11 mouse cellular contexts compared by ENCODE assay signal in genomic region chr9:82814536-82814935, GRCm38 (mm10). TPM values are rescaled to one million over a fixed set of nuclear protein-coding genes. Genes with fewer than 3 reads are reported as not detected.
A peak's percentile ranks its signal among the peaks of the same experiment; 100 is the strongest.
DNase-seq lines count a peak whose midpoint lies in the region; ATAC-seq and TF ChIP-seq lines count a peak whose summit lies in the region.
"Had no signal": no experiment of that assay in that cellular context is flagged by ENCODE, and none has a peak within 500 bp of the region (broad histone marks: within the 10 kb centered on the region; RNA-seq: fewer than 3 reads in every experiment).

No protein-coding gene starts in this region.

- 46% methylated on average over 3 of the region's 3 CpGs for WGBS in hindbrain, postnatal 0 days

- no peaks in the 10 kb centered on the region for H3K4me1 ChIP-seq in hindbrain, postnatal 0 days (ENCODE audit: insufficient read depth, low read length)
- H3K4me1 ChIP-seq: stomach, embryonic 15.5 days had no signal

- no peak overlapping the region for H3K9ac ChIP-seq in hindbrain, postnatal 0 days (replicated peaks; ENCODE audit: low read length)
- H3K9ac ChIP-seq: stomach, embryonic 15.5 days had no signal

- ATAC-seq in hindbrain, postnatal 0 days = peak; percentile 83

- no peak overlapping the region for H3K4me3 ChIP-seq in hindbrain, postnatal 0 days (ENCODE audit: low read length)
- H3K4me3 ChIP-seq: stomach, embryonic 15.5 days had no signal

- peak; percentile 4 for DNase-seq in adrenal gland, postnatal 10 days
- DNase-seq in adrenal gland, postnatal 36 days = no peak
- DNase-seq in kidney, adult 9 months = peak; percentile 38
- DNase-seq in kidney, adult 18-20 months = no peak
- peak; percentile 17 for DNase-seq in ES-CJ7 (ENCODE audit: low read depth, low spot score)
- peak; percentile 69 for DNase-seq in hindbrain, postnatal 0 days (ENCODE audit: low spot score)
- no peak for DNase-seq in spleen, adult 12 weeks (ENCODE audit: low spot score)
- no peak for DNase-seq in cerebellum, adult 11-12 months
- DNase-seq: B cell, adult 2 months; lung, postnatal 4 days had no signal

- H3K9me3 ChIP-seq in hindbrain, postnatal 0 days (ENCODE audit: low read length) = no peaks in the 10 kb centered on the region
- H3K9me3 ChIP-seq: stomach, embryonic 15.5 days had no signal

- H3K36me3 ChIP-seq in hindbrain, postnatal 0 days (ENCODE audit: insufficient read depth, low read length) = no peaks in the 10 kb centered on the region
- H3K36me3 ChIP-seq: stomach, embryonic 15.5 days had no signal

- TF ChIP-seq CTCF in hindbrain, postnatal 0 days (IDR thresholded peaks at IDR 0.05; ENCODE audit: low read depth) = peak; percentile 79

- H3K27me3 ChIP-seq in hindbrain, postnatal 0 days (ENCODE audit: insufficient read depth, low read length) = no peaks in the 10 kb centered on the region
- H3K27me3 ChIP-seq: stomach, embryonic 15.5 days had no signal

- no peak overlapping the region for H3K4me2 ChIP-seq in hindbrain, postnatal 0 days (ENCODE audit: low read depth, low read length)
- H3K4me2 ChIP-seq: stomach, embryonic 15.5 days had no signal

- no peak overlapping the region for H3K27ac ChIP-seq in hindbrain, postnatal 0 days
- H3K27ac ChIP-seq: stomach, embryonic 15.5 days had no signal

RNA-seq across cellular contexts. Expression of gene Irak1bp1, which starts 14.8 kb away (rescaled TPM):
- 1 to 10 TPM; 4.5 to 5.1 TPM for total RNA-seq in adrenal gland, postnatal 10 days (2021)
- 1 to 10 TPM; 5.2 to 5.5 TPM for total RNA-seq in adrenal gland, postnatal 36 days (2021)
- total RNA-seq in hindbrain, postnatal 0 days (2014; rRNA removed) = 21.3 and 27.0 TPM in 2 replicates
- polyA plus RNA-seq in hindbrain, postnatal 0 days (2015; fragmentation: Nextera tagmentation; extraction: Ambion mirVana) = 40.5 and 42.3 TPM in 2 replicates

Comparison
In these comparisons a context has a peak if more than half of its experiments do, and no peak if none do; other contexts are left out.
1. DNase-seq: peak in adrenal gland, postnatal 10 days (single experiment), kidney, adult 9 months (single experiment), ES-CJ7 (single experiment) and hindbrain, postnatal 0 days (single experiment); none in adrenal gland, postnatal 36 days (0 of 2), kidney, adult 18-20 months (single experiment), spleen, adult 12 weeks (single experiment) and cerebellum, adult 11-12 months (single experiment).